In the genomic region with DNA sequence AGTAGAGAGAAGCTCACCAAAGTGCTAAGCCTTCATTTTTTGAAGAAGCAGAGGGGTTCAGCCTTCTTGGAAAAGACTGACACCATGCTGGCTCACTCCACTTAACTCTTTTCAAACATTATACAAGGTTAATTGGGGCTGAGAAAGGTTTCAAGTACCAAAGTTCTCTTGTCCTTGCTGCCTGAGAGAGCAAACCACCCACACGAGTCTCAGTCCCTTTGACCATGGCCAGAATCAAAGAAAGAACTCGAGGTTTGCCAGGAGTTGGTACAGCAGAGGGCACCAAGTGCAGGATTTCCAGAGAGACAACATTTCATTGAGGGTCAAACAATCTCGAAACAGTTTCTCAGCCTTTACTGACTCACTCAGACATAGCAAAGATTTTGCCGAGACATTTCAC, we compare ENCODE assay signal across 19 mouse cellular contexts. TPM values are rescaled to one million over a fixed set of nuclear protein-coding genes. Genes with fewer than 3 reads are reported as not detected.
"Had no signal": no experiment of that assay in that cellular context is flagged by ENCODE, and none has a peak within 500 bp of the region (broad histone marks: within the 10 kb centered on the region; RNA-seq: fewer than 3 reads in every experiment).

No protein-coding gene starts in this region.

- H3K27ac ChIP-seq: lung, embryonic 15.5 days; macrophage; midbrain, embryonic 13.5 days; midbrain, embryonic 15.5 days; neural tube, embryonic 12.5 days; stomach, embryonic 15.5 days; stomach, postnatal 0 days had no signal

- ATAC-seq: lung, postnatal 0 days; midbrain, embryonic 13.5 days; midbrain, embryonic 15.5 days had no signal

- H3K36me3 ChIP-seq: lung, embryonic 15.5 days; stomach, embryonic 15.5 days had no signal

- H3K4me1 ChIP-seq: lung, embryonic 15.5 days; megakaryocyte, embryonic 14.5 days; midbrain, embryonic 13.5 days; midbrain, embryonic 15.5 days; neural tube, embryonic 12.5 days; stomach, embryonic 15.5 days had no signal

- H3K9ac ChIP-seq: lung, embryonic 15.5 days; midbrain, embryonic 13.5 days; midbrain, embryonic 15.5 days; neural tube, embryonic 12.5 days; stomach, embryonic 15.5 days had no signal

- H3K4me3 ChIP-seq: lung, embryonic 15.5 days; megakaryocyte, embryonic 14.5 days; midbrain, embryonic 13.5 days; midbrain, embryonic 15.5 days; neural tube, embryonic 12.5 days; stomach, embryonic 15.5 days had no signal

- H3K9me3 ChIP-seq: lung, embryonic 15.5 days; megakaryocyte, embryonic 14.5 days; midbrain, embryonic 13.5 days; midbrain, embryonic 15.5 days; neural tube, embryonic 12.5 days; stomach, embryonic 15.5 days had no signal

- H3K4me2 ChIP-seq: lung, embryonic 15.5 days; midbrain, embryonic 11.5 days; midbrain, embryonic 13.5 days; midbrain, embryonic 15.5 days; neural tube, embryonic 12.5 days; stomach, embryonic 15.5 days had no signal

- H3K27me3 ChIP-seq: lung, embryonic 15.5 days; megakaryocyte, embryonic 14.5 days; midbrain, embryonic 13.5 days; midbrain, embryonic 15.5 days; neural tube, embryonic 12.5 days; stomach, embryonic 15.5 days had no signal

- DNase-seq: lung, adult 2 months; lung, postnatal 14 days; lung, postnatal 36 days; right cerebral cortex, postnatal 14 days; thymus, adult 2 months; thymus, postnatal 25 days; thymus, postnatal 4 days had no signal

RNA-seq across cellular contexts. Expression of a gene that starts 10.0 kb away (rescaled TPM):
- polyA plus RNA-seq: testis, adult 2 months had no signal

RNA-seq across cellular contexts. Expression of a gene that starts 42.0 kb away (rescaled TPM):
- polyA plus RNA-seq: lung, adult 2 months; spleen, adult 2 months had no signal
